Mouse (Mus musculus) kidney, embryonic 15.5 days (tissue): Measurements from ENCODE around the gene Ythdf2. TPM values are rescaled to one million over a fixed set of nuclear protein-coding genes. Genes with fewer than 3 reads are reported as not detected.
A peak's percentile ranks its signal among the peaks of the same experiment; 100 is the strongest.
"Not testable (repeated sequence)": the region's sequence is repeated elsewhere in the genome, so short reads cannot be mapped to it uniquely, and the experiment has no call there.

Source experiments
- ATAC-seq: fragments of 200-750 bp; cut with Nextera tagmentation; replicated peaks from 2 replicates; pipeline ENCODE4 v1.8.0; 2017; ENCODE audit warnings: moderate TSS enrichment; ENCODE audit not compliant: low FRiP score
- H3K27ac ChIP-seq: fragments of 300-500 bp; sonication (generic); 2 replicates; pipeline ENCODE4 v1.5.1; 2015; ENCODE audit warnings: mild to moderate bottlenecking, inconsistent platforms
- H3K27me3 ChIP-seq: fragments of 300-500 bp; sonication (generic); 2 replicates; pipeline ENCODE4 v1.6.1; 2015; ENCODE audit warnings: inconsistent platforms
- H3K36me3 ChIP-seq: fragments of 300-500 bp; sonication (generic); 2 replicates; pipeline ENCODE4 v1.6.1; 2015; ENCODE audit warnings: inconsistent platforms
- H3K4me1 ChIP-seq: fragments of 300-500 bp; sonication (generic); 2 replicates; pipeline ENCODE4 v1.6.1; 2015; ENCODE audit warnings: inconsistent platforms
- H3K4me2 ChIP-seq: fragments of 300-500 bp; sonication (generic); 2 replicates; pipeline ENCODE4 v1.6.1; 2015; ENCODE audit warnings: moderate library complexity, mild to moderate bottlenecking, inconsistent platforms
- H3K4me3 ChIP-seq: fragments of 300-500 bp; sonication (generic); replicated peaks from 2 replicates; pipeline ENCODE4 v1.5.1; 2015; ENCODE audit warnings: mild to moderate bottlenecking, inconsistent platforms
- H3K9ac ChIP-seq: fragments of 300-500 bp; sonication (generic); 2 replicates; pipeline ENCODE4 v1.6.1; 2015; ENCODE audit warnings: mild to moderate bottlenecking, inconsistent platforms
- H3K9me3 ChIP-seq: fragments of 300-500 bp; sonication (generic); replicated peaks from 2 replicates; pipeline ENCODE4 v1.6.1; 2016; ENCODE audit warnings: inconsistent platforms
- WGBS: fragments of 180-500 bp; shearing (Covaris S2); methylation state at CpG from one replicate; pipeline ENCODE4 v1.1.7; 2015; ENCODE audit warnings: mixed read lengths; 5-methylcytosine and 5-hydroxymethylcytosine counted together
- polyA plus RNA-seq: library from polyadenylated mRNA; unstranded; fragments of >200 nt; fragmentation: Nextera tagmentation; extraction: Ambion mirVana; gene quantifications from 2 replicates; pipeline ENCODE4 v1.2.1, GENCODE M21; 2015

Gene Ythdf2
- polyA plus RNA-seq, 1 experiment from 2014 or later = 107 TPM

GRCm38 (mm10) chr4:132240367-132240766 is 28.3 kb upstream of the Ythdf2 start:
- WGBS = 90% methylated on average over 3 of the region's 3 CpGs
- H3K4me1 ChIP-seq = no peaks in the 10 kb centered on the region
- no peaks in the 10 kb centered on the region for H3K9me3 ChIP-seq
- peaks cover 92% of the 10 kb centered on the region for H3K36me3 ChIP-seq
- no peak for ATAC-seq
- H3K4me2 ChIP-seq = no peak overlapping the region
- H3K27ac ChIP-seq = no peak overlapping the region
- no peak overlapping the region for H3K9ac ChIP-seq
- no peaks in the 10 kb centered on the region for H3K27me3 ChIP-seq
- no peak overlapping the region for H3K4me3 ChIP-seq

GRCm38 (mm10) chr4:132238356-132238755 is 26.3 kb upstream of the Ythdf2 start:
- WGBS = 86% methylated on average over 4 of the region's 4 CpGs
- peaks cover 97% of the 10 kb centered on the region for H3K36me3 ChIP-seq

DNA sequence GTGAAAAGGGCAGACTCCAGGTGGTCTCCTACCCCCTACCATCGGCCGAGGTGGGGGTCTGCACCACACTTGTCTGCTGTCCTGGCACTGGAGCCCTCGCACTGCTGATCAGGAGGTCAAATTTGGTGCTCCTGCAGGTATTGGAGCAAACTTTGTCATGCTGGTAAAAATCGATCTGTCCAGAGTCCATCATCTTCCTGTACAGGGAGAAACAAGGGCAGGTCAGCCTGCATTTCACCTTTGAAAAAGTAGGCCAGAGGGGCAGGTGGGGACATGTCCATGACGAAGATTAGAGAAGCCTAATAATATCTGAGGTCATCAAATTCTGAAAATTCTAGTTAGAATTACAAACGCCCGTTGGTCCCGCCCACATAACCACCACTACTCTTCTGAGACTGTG is 22.6 kb upstream of the Ythdf2 start:
- Histone ChIP-seq H3K27ac (no peak overlapping the region), H3K9ac (no peak overlapping the region), H3K27me3 (no peaks in the 10 kb centered on the region), H3K4me3 (no peak overlapping the region), H3K36me3 (peaks cover 97% of the 10 kb centered on the region), H3K4me2 (no peak overlapping the region), H3K4me1 (no peaks in the 10 kb centered on the region), H3K9me3 (no peaks in the 10 kb centered on the region)
- no peak for ATAC-seq
- 89% methylated on average over 8 of the region's 8 CpGs for WGBS

More at GRCm38 (mm10) chr4:132238356-132238755, 26.3 kb upstream of the Ythdf2 start:
- Histone ChIP-seq H3K4me3 (no peak overlapping the region), H3K27me3 (no peaks in the 10 kb centered on the region), H3K9ac (no peak overlapping the region), H3K4me1 (no peaks in the 10 kb centered on the region), H3K9me3 (no peaks in the 10 kb centered on the region), H3K4me2 (no peak overlapping the region), H3K27ac (no peak overlapping the region)
- ATAC-seq = no peak

- Histone ChIP-seq H3K36me3 (peaks cover 97% of the 10 kb centered on the region), H3K9me3 (no peaks in the 10 kb centered on the region), H3K4me1 (no peaks in the 10 kb centered on the region), H3K9ac (no peak overlapping the region), H3K4me3 (no peak overlapping the region), H3K4me2 (no peak overlapping the region), H3K27ac (no peak overlapping the region), H3K27me3 (no peaks in the 10 kb centered on the region)
- 94% methylated on average over 5 of the region's 5 CpGs for WGBS
- no peak for ATAC-seq
These were observed 18.3 kb upstream of the Ythdf2 start for GRCm38 (mm10) chr4:132230422-132230821.

DNA sequence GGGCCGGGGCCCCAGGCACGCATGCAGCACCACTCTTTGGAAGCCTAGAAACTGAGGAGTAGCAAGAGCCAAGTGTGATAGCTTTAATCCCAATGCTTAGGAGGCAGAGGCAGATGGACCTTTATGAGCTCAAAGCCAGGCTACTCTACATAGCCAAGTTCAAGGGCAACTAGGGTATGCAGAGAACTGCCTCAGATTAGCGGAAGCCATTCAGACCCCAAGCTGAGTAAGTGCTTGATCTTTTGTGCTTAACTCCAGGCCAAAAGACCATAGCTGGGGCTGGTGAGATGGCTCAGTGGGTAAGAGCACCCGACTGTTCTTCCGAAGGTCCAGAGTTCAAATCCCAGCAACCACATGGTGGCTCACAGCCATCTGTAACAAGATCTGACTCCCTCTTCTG is 9.9 kb upstream of the Ythdf2 start:
- not testable (repeated sequence) for H3K9ac ChIP-seq, H3K4me3 ChIP-seq, ATAC-seq, H3K27ac ChIP-seq, H3K27me3 ChIP-seq, H3K9me3 ChIP-seq, H3K4me2 ChIP-seq, H3K4me1 ChIP-seq
- H3K36me3 ChIP-seq = peaks cover 50% of the 10 kb centered on the region
- 96% methylated on average over 5 of the region's 5 CpGs for WGBS

DNA sequence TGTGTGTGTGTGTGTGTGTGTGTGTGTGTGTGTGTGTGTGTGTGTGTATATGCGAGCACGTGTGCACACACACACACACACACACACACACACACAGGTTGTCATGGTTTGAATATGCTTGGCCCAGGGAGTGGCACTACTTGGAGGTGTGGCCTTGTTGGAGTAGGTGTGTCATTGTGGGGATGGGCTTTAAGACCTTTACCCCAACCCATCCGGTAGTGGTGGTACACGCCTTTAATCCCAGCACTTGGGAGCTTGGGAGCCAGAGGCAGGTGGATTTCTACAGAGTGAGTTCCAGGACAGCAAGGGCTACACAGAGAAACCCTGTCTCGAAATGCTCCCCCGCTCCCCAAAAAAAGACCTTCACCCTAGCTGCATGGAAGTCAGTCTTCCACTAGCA is 6.3 kb upstream of the Ythdf2 start:
- H3K4me1 ChIP-seq, H3K4me3 ChIP-seq, H3K27me3 ChIP-seq, H3K27ac ChIP-seq, H3K9me3 ChIP-seq, ATAC-seq, H3K9ac ChIP-seq, H3K4me2 ChIP-seq: not testable (repeated sequence)
- WGBS = 79% methylated on average over 6 of the region's 6 CpGs
- H3K36me3 ChIP-seq = peaks cover 16% of the 10 kb centered on the region

GRCm38 (mm10) chr4:132217781-132218180 is 5.7 kb upstream of the Ythdf2 start:
- WGBS = 80% methylated on average over 2 of the region's 2 CpGs
- Histone ChIP-seq H3K27me3 (no peaks in the 10 kb centered on the region), H3K4me3 (no peak overlapping the region), H3K4me2 (no peak overlapping the region), H3K4me1 (peaks cover 1% of the 10 kb centered on the region; the same call in 1 of the 2 replicates), H3K9ac (no peak overlapping the region), H3K9me3 (no peaks in the 10 kb centered on the region), H3K36me3 (peaks cover 10% of the 10 kb centered on the region), H3K27ac (no peak overlapping the region)
- no peak for ATAC-seq

- H3K4me3 ChIP-seq = no peak overlapping the region
- no peak overlapping the region for H3K27ac ChIP-seq
- no peak overlapping the region for H3K4me2 ChIP-seq
- ATAC-seq = no peak
- H3K27me3 ChIP-seq = no peaks in the 10 kb centered on the region
- no peaks in the 10 kb centered on the region for H3K9me3 ChIP-seq
- no peaks in the 10 kb centered on the region for H3K36me3 ChIP-seq
- peaks cover 8% of the 10 kb centered on the region for H3K4me1 ChIP-seq
- WGBS = 84% methylated on average over 1 of the region's 1 CpGs
- H3K9ac ChIP-seq = no peak overlapping the region
These were observed 4.5 kb upstream of the Ythdf2 start for GRCm38 (mm10) chr4:132216602-132217001.

- Histone ChIP-seq H3K27me3 (no peaks in the 10 kb centered on the region), H3K4me3 (no peak overlapping the region), H3K36me3 (peaks cover 6% of the 10 kb centered on the region; the same call in 1 of the 2 replicates), H3K4me1 (peaks cover 17% of the 10 kb centered on the region), H3K9ac (no peak overlapping the region), H3K27ac (no peak overlapping the region), H3K4me2 (no peak overlapping the region), H3K9me3 (no peaks in the 10 kb centered on the region)
- no peak for ATAC-seq
- WGBS = 62% methylated on average over 4 of the region's 4 CpGs
These were observed 2.7 kb upstream of the Ythdf2 start for GRCm38 (mm10) chr4:132214847-132215246.

DNA sequence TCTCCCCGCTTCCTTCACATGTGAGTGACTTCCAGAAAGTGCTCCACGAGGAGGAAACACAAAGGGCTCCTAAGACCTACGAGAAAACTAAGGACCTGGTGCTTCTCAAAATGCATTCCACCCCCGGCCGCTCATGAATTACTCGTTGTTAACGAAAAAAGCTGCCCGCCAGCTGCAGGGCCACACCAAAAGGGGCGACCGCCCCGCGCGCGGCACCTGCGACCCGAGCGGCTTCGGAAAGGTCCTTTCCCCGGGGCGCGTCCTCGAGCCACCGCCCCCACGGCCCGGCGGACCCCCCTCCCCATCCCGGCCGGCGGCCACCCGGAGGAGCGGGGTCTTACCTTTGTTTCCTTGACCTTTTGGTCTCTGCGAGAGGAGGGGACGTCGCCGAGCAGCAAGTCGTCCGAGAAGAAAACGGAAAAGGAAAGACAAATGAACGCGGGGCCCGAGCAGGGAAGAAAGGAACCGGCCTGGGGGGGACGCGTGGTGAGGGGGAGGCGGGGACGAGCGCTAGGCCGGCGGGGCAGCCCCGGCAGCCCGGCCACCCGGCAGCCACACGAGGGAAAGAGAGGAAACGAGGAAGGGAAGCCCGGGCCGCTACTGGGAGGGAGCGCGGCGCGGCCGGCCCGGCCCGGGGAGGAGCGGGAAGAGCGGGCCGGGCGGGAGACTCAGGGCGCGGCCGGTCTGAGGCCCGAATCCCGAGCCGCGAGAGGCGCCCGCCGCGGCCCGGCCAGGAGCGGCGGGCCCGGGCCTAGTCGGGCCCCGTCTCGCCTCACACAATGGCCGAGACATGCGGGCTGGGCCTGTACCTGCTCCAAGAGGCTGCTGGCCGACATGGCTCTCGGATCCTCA is 786 bp downstream of the Ythdf2 start:
- peak overlapping the region; percentile 93 for H3K27ac ChIP-seq
- WGBS = under 1% methylated on average over 66 of the region's 89 CpGs
- ATAC-seq = peak; percentile 84
- peak overlapping the region; percentile 99 for H3K4me3 ChIP-seq
- H3K9ac ChIP-seq = peak overlapping the region; percentile 98
- peaks cover 34% of the 10 kb centered on the region for H3K36me3 ChIP-seq
- peaks cover 24% of the 10 kb centered on the region for H3K4me1 ChIP-seq
- no peaks in the 10 kb centered on the region for H3K9me3 ChIP-seq
- H3K4me2 ChIP-seq = peak overlapping the region; percentile 59
- H3K27me3 ChIP-seq = no peaks in the 10 kb centered on the region

GRCm38 (mm10) chr4:132210325-132210724 is 1.8 kb downstream of the Ythdf2 start:
- Histone ChIP-seq H3K27ac (no peak overlapping the region), H3K4me3 (peak overlapping the region; percentile 99), H3K9me3 (no peaks in the 10 kb centered on the region), H3K4me1 (peaks cover 24% of the 10 kb centered on the region), H3K27me3 (no peaks in the 10 kb centered on the region), H3K4me2 (peak overlapping the region; percentile 59), H3K36me3 (peaks cover 44% of the 10 kb centered on the region), H3K9ac (peak overlapping the region; percentile 98)
- ATAC-seq = no peak
- 19% methylated on average over 2 of the region's 2 CpGs for WGBS

DNA sequence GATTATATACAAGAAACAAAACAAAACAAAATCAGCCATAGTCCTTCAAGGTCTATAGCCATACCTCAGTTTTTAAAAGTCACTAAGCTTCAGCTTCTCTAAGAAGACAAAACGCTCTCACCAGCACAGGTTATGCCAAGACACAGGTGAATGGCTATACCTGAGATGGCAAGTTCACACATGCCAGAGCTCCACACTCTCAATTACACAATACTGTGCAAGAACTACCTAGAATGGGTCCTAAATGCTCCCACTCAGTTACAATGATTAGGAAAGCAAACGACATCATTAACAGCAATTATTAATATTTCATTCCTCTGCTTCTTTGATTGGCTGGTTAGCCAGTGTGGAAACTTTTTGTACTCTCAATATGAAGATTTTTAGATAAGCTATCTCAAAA is 2.8 kb downstream of the Ythdf2 start:
- Histone ChIP-seq H3K27ac (no peak overlapping the region), H3K4me2 (0 out of 2 replicates have a peak overlapping the region, but pooled peaks have one; percentile 19), H3K9me3 (no peaks in the 10 kb centered on the region), H3K4me1 (peaks cover 24% of the 10 kb centered on the region), H3K4me3 (no peak overlapping the region), H3K9ac (no peak overlapping the region), H3K27me3 (no peaks in the 10 kb centered on the region), H3K36me3 (peaks cover 54% of the 10 kb centered on the region)
- ATAC-seq = no peak
- WGBS = 82% methylated on average over 2 of the region's 2 CpGs
